Mouse (Mus musculus) adrenal gland, postnatal 25 days (tissue): ENCODE measurements at regions not wholly inside any gene's neighbourhood (a gene's known extent, or its start where the extent isn't known, plus 50 kb on each side); places are given as distances from the start of the nearest gene placed in this dataset.

Experiments used
- DNase-seq: peaks from one replicate; pipeline ENCODE4 v3.0.0; 2021; ENCODE audit warnings: mixed read lengths

GRCm38 (mm10) chr3:148143776-148144175, 846.6 kb downstream of the Adgrl2 start:
- DNase-seq = no peak

- DNase-seq = peak; percentile 8
These were observed 853.5 kb downstream of the Adgrl2 start for GRCm38 (mm10) chr3:148136791-148137251.

- no peak for DNase-seq
These were observed 855.7 kb downstream of the Adgrl2 start for GRCm38 (mm10) chr3:148134646-148135045.

DNA sequence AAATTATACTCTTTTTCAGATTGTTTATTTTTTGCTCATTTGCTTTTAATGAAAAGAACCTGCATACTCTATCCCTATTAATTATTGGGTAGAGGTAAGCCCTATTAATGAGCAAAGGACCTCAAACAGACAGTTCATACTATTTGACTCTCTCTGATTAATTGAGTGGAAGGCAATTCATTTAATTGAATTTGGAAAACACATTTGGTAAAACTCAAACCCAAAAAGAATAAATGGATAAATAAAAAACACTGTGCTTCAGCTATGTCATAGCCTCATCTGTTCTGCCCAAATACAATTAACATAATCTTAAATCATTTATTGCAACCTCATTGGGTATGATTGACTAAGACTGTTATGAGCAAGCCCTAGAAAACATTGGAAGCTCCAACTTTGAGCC, 874.8 kb downstream of the Adgrl2 start:
- DNase-seq = no peak

- DNase-seq = no peak
These were observed 878.2 kb downstream of the Adgrl2 start for GRCm38 (mm10) chr3:148112204-148112603.

DNA sequence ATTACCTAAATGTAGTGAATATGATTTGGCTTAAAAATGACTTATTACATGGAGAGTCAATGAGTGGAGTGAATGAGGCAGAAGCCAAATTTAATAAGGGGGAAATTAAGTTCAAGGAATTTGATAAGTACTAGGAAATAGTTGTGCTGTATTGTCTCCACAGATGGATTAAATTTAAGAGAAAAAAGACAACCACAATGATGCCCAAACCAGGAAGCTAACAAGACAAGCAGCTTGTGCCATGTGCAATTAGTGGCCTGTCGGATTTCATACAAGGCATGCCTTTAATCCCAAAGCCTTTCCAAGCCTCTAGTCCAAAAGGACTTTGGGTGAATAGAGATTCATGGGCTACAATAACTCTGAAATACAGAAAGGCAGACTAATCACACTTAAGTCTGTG, 883.3 kb downstream of the Adgrl2 start:
- no peak for DNase-seq

DNA sequence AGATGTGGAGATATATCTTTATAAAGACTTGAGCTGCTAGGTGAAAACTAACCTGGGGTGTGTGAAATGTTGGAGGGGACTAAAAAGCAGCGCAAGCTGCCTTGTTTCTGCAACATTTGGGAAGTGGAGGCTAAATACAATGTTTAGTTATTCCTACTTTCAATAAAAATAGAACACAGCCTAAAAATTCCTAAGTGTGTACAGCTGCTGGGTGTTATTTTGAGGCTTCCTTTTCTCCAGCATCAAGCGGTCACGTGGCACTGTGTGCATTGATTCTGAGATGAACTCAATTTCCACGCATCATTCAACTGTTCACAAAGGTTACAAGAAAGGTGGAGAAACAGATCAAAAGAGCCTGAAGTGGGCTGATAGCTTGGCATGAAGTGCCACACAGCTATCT, 896.4 kb downstream of the Adgrl2 start:
- no peak for DNase-seq

- no peak for DNase-seq
These were observed 914.5 kb downstream of the Adgrl2 start for GRCm38 (mm10) chr3:148075841-148076240.

GRCm38 (mm10) chr3:148066701-148067100, 923.7 kb downstream of the Adgrl2 start:
- DNase-seq = no peak

- DNase-seq = no peak
These were observed 934.3 kb downstream of the Adgrl2 start for GRCm38 (mm10) chr3:148056074-148056473.

GRCm38 (mm10) chr3:148052516-148052915, 937.8 kb downstream of the Adgrl2 start:
- DNase-seq = no peak

GRCm38 (mm10) chr3:148048247-148048646, 942.1 kb downstream of the Adgrl2 start:
- DNase-seq = no peak

GRCm38 (mm10) chr3:148032532-148032931, 957.8 kb downstream of the Adgrl2 start:
- DNase-seq = no peak

- DNase-seq = no peak
These were observed 984.5 kb downstream of the Adgrl2 start for GRCm38 (mm10) chr3:148005831-148006230.

GRCm38 (mm10) chr3:148004006-148004405, 986.3 kb downstream of the Adgrl2 start:
- DNase-seq = no peak

DNA sequence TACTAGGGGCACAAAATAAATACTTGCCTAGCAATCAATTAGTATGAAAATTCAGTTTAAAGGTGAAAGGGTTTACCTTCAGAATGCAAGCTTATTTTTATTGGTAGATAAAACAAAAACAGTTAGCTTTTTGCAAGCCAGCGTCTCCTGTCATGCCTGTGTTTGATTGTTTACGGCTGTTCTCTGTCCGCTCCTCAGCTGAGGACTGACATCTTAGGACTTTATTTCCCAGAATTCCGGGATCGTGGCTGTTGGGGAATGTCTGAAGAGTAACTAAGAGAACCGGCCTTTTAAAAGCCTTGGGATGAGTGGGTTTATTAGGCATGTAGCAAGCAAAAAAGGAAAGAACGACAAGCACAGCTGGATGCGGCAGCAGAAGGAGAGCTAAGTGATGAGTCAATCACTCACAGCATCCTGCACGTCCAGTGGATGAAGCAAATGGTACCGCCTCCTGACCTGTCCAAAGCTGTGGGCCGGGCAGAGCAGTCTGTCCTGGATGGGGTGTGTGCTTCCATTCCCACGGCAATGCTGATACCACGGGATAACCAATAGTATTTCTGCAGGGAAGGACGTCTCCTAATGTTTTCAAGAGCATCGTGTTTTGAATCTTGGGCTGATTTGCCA, 990.9 kb downstream of the Adgrl2 start:
- no peak for DNase-seq

DNA sequence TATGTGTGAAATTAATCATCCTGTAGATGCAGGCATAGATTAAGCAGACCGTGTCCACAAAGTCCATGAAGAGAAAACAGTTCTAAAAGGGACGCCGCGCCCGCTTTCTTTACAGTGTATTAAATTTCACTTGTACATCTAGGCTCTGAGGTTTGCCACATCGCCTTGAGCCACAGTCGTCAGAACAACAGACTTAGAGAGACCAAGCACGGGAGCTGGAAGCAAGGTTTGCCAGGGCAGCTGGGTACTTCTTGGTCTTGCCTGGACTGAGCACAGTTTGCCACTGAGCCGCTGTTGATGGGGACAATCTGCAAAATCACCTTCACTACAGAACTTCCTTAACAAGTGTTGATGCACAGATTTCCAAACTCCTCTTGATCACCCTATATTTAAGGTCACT, 998.6 kb downstream of the Adgrl2 start:
- no peak for DNase-seq

DNA sequence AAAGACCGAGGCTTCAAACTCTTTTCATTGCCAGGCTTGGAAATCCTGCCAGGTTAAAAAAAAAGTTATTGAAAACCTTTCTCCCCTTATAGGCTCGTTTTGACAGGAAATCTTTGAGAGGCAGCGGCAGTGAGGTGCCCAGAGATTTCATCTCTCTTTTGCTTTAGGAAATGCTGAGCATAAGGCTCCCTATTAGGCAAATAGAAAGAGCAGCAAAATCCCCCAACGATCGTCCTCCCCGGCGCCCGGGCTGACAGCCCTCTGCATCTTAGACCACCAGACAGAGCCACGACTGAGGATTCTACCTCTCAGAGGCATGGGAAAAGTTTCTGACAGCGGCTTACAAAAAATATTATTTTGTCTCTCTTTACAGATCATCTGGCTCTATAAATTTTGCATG, 999.5 kb downstream of the Adgrl2 start:
- no peak for DNase-seq

DNA sequence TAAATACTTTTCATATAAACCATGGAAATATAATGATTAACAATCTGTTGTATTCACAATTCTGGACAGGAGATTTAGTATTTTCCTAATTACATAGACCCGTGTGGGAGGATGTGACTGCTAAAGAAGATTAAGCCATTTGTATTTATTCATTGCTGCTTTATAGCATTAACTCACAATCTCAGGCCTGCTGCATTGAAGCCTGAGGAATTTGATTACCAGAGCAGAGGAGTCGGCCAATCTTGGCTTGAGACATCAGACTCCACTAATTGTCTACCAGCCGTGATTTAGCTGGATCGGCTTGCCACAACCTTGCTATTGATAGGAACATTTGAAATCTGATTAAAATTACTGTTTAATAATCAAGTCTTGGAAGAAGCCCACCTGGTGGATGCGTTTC, 1007.5 kb downstream of the Adgrl2 start:
- DNase-seq = no peak

DNA sequence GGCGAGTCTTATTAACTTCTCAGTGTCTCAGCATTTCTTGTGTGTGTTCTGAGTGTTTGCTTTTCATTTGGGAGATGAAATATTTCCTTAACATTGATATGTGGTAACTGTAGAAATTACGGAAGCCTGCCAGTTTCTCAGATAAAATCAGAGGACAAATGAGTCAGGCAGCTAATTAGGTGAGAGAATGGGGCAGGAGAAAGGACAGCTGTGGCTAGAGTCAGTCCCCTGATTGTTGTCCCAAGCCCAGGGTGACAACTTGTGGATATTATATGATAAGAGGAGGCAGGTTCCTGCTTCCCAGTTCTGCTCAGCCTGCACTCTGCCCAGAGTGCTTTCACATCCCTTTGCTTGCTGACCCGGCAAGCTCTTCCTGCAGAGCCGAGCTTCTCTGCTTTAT, 1008.7 kb downstream of the Adgrl2 start:
- DNase-seq = no peak

DNA sequence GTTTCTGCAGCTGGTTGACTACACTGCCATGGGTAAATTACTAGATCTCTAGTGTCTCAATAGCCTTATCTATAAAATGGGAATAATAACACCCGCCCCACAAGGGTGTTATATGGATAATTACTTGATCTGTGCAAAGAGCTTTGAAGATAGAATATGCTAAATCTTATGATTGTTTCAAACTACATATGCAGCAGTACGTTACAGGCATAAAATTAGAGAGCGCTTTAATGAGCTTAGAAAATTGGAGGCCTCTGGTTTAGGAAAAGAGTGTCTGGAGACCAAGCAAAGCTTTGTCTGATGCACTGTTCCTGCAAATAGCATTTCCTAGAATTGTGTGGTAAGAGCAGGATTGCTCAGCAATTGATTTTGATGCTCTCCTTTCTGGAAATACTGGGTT, 1013.8 kb downstream of the Adgrl2 start:
- DNase-seq = no peak

DNA sequence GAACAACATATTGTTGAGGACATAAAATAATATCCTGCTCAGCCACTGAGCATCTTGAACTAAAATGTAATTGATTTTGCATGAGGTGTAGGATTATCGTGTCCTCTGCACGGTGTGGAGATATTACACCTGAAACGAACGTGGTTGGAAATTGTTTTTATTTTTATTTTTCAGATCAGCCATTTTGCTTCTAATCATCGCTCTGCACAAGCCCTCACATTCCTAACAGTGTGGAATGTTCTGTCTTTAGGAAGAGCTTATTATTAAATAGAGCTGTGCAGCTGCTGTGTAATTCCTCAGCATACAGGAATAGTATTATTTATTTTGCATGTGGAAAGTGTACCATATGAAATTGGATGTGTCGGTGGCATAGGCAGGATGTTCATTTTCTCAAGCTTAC, 1014.3 kb downstream of the Adgrl2 start:
- no peak for DNase-seq

DNA sequence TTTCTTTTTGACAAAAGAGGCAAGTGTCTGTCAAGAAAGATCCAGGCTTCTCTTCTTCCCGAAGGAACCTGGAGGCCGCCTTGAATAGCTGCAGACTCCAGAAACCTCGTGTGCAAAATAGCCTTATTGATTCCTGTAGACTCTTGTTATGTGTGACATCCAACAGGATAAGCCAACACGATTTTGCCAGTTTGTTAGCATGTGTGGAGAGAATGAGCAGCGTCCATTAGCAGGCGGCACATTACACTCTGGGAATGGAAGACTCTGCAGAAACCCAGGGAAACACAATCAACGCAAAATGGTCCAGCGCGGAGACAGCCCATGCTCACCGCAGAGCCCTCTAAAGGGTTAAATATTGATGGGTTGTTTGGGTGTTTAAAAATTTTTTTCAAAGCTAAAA, 1014.9 kb downstream of the Adgrl2 start:
- DNase-seq = no peak

DNA sequence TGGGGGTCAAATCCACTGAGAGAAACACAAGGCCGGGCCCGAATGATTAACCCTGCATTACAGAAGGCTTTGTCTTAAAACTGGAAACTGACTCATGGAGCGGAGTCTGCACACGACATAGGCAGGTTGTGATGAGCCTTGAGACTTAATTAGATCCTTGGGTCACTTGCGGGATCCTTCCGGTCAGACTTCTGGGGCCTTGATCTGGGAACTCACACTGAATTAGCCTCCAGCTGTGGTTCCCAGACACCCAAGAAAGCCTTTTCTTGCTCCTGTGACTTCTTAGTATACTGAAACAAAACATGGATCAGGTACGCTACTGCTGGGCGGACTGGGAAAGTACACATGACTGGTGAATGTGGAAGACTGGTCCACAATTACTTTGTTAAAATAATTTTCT, 1015.8 kb downstream of the Adgrl2 start:
- no peak for DNase-seq

DNA sequence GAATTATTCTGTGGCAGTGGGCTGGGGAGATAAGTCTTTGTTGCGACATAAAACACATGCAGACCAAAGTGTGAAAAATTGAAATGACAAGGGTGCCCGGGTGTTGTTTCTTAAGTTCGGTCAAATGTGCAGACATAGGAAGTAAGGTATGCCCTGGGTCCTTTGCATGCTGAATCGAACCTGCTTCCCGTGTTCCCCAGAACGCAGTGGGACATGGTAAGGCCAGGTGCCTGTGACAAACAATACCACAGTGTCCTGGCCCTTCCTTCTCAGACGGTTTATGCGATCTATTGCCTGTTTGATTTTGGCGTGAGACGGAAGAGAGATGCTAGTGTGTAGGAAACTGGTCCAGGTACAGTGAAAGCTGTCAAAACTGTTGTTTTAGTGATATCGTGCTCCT, 1022.1 kb downstream of the Adgrl2 start:
- no peak for DNase-seq
